Mouse (Mus musculus): Measurements from ENCODE around the gene Cdk2. TPM values are rescaled to one million over a fixed set of nuclear protein-coding genes. Genes with fewer than 3 reads are reported as not detected.
A peak's percentile ranks its signal among the peaks of the same experiment; 100 is the strongest.
"Not testable (repeated sequence)": the region's sequence is repeated elsewhere in the genome, so short reads cannot be mapped to it uniquely, and the experiment has no call there.

The Cdk2 gene
- polyA plus RNA-seq, 1 experiment from 2014 or later: 79.8 TPM

- Histone ChIP-seq H3K9ac (no peak overlapping the region), H3K4me3 (replicated peaks) (no peak overlapping the region), H3K27ac (no peak overlapping the region), H3K9me3 (no peaks in the 10 kb centered on the region), H3K36me3 (0 out of 2 replicates have a peak, but pooled peaks cover 4% of the 10 kb centered on the region), H3K27me3 (replicated peaks) (no peaks in the 10 kb centered on the region; the same call in 1 of the 2 replicates), H3K4me1 (peaks cover 22% of the 10 kb centered on the region), H3K4me2 (no peak overlapping the region)
- no peak for ATAC-seq (ENCODE audit: insufficient read depth, low FRiP score, low read depth)
- WGBS: 52% methylated on average over 2 of the region's 2 CpGs
Observed at GRCm38 (mm10) chr10:128740296-128740695, 35.5 kb upstream of the Cdk2 start.

- H3K27ac ChIP-seq: no peak overlapping the region
- H3K4me2 ChIP-seq: peak overlapping the region; percentile 39
- WGBS: 5% methylated on average over 15 of the region's 15 CpGs
- peak overlapping the region; percentile 4; the same call in 1 of the 2 replicates for H3K4me3 ChIP-seq (replicated peaks)
- no peaks in the 10 kb centered on the region for H3K9me3 ChIP-seq
- H3K36me3 ChIP-seq: peaks cover 13% of the 10 kb centered on the region; the same call in 1 of the 2 replicates
- 0 out of 2 replicates have a peak, but pooled peaks cover 5% of the 10 kb centered on the region for H3K4me1 ChIP-seq
- ATAC-seq (ENCODE audit: insufficient read depth, low FRiP score, low read depth): peak; percentile 47
- H3K9ac ChIP-seq: no peak overlapping the region
- no peaks in the 10 kb centered on the region; the same call in 1 of the 2 replicates for H3K27me3 ChIP-seq (replicated peaks)
Observed at GRCm38 (mm10) chr10:128737435-128737834, 32.6 kb upstream of the Cdk2 start.

- ATAC-seq (ENCODE audit: insufficient read depth, low FRiP score, low read depth): no peak
Observed at GRCm38 (mm10) chr10:128731992-128732391, 27.2 kb upstream of the Cdk2 start.

GRCm38 (mm10) chr10:128731002-128731433, 26.2 kb upstream of the Cdk2 start:
- Histone ChIP-seq H3K4me3 (replicated peaks) (no peak overlapping the region), H3K27me3 (replicated peaks) (no peaks in the 10 kb centered on the region), H3K36me3 (peaks cover 16% of the 10 kb centered on the region; the same call in 1 of the 2 replicates), H3K27ac (no peak overlapping the region), H3K4me2 (no peak overlapping the region), H3K4me1 (no peaks in the 10 kb centered on the region), H3K9ac (no peak overlapping the region), H3K9me3 (no peaks in the 10 kb centered on the region)
- ATAC-seq (ENCODE audit: insufficient read depth, low FRiP score, low read depth): 0 out of 2 replicates have a peak, but pooled peaks have one; percentile 56
- 16% methylated on average over 10 of the region's 10 CpGs for WGBS

More at GRCm38 (mm10) chr10:128731992-128732391, 27.2 kb upstream of the Cdk2 start:
- Histone ChIP-seq H3K9me3 (no peaks in the 10 kb centered on the region), H3K4me1 (no peaks in the 10 kb centered on the region), H3K27ac (no peak overlapping the region), H3K36me3 (peaks cover 16% of the 10 kb centered on the region; the same call in 1 of the 2 replicates), H3K27me3 (replicated peaks) (no peaks in the 10 kb centered on the region), H3K9ac (no peak overlapping the region), H3K4me2 (no peak overlapping the region), H3K4me3 (replicated peaks) (no peak overlapping the region)

- Histone ChIP-seq H3K27me3 (replicated peaks) (no peaks in the 10 kb centered on the region), H3K36me3 (peaks cover 7% of the 10 kb centered on the region; the same call in 1 of the 2 replicates), H3K9me3 (no peaks in the 10 kb centered on the region), H3K27ac (no peak overlapping the region), H3K4me3 (replicated peaks) (no peak overlapping the region), H3K4me2 (no peak overlapping the region), H3K9ac (no peak overlapping the region), H3K4me1 (no peaks in the 10 kb centered on the region)
- WGBS: 85% methylated on average over 5 of the region's 5 CpGs
- ATAC-seq (ENCODE audit: insufficient read depth, low FRiP score, low read depth): no peak
Observed at GRCm38 (mm10) chr10:128728059-128728458, 23.2 kb upstream of the Cdk2 start.

DNA sequence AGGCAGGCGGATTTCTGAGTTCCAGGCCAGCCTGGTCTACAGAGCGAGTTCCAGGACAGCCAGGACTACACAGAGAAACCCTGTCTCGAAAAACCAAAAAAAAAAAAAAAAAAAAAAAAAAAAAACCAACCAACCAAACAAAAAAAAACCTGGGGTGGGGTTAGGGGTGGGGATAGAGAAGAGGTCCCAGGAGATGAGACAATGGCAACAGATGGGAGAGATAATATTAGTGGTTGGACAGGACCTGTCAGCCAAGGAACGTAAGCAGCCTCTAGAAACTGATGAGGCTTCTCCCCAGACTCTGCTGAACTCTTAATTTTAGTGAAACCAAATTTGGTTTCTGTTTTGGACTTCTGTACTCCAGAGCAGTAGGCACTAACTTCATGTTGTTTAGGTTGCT, 20.6 kb upstream of the Cdk2 start:
- H3K9ac ChIP-seq; H3K4me1 ChIP-seq; H3K27me3 ChIP-seq (replicated peaks); H3K36me3 ChIP-seq; H3K27ac ChIP-seq; H3K4me2 ChIP-seq; H3K9me3 ChIP-seq; ATAC-seq (ENCODE audit: insufficient read depth, low FRiP score, low read depth); H3K4me3 ChIP-seq (replicated peaks): not testable (repeated sequence)
- WGBS: 81% methylated on average over 3 of the region's 4 CpGs

DNA sequence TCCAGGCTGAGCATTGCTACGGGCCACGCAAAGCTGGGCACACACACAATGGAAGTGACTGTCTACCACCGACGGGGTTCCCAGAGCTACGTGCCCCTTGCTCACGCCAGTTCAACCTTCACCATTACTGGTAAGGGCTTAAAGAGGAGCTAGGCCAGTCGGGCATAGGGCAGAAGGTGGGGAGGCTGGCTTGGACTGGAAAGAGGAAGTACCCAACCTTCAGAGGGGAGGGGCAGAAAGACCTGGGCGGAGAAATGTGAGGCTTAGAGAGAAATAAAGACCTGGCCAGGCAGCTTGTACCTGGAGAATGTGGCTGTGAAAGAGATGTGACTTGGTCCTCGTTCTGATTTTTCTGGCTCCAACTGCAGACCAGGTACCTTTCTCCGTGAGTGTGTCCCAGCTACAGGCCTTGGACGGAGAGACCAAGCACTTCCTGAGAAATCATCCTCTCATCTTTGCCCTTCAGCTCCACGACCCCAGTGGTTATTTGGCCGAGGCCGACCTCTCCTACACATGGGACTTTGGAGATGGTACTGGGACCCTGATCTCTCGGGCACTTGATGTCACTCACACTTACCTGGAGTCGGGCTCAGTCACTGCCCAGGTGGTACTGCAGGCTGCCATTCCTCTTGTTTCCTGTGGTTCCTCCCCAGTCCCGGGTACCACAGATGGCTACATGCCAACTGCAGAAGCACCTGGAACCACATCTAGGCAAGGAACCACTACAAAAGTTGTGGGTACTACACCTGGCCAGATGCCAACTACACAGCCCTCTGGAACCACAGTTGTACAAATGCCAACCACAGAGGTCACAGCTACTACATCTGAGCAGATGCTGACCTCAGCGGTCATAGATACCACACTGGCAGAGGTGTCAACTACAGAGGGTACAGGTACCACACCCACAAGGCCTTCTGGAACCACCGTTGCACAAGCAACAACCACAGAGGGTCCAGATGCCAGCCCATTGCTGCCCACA, 11.0 kb upstream of the Cdk2 start:
- Histone ChIP-seq H3K4me1 (no peaks in the 10 kb centered on the region), H3K9me3 (no peaks in the 10 kb centered on the region), H3K4me2 (no peak overlapping the region), H3K36me3 (no peaks in the 10 kb centered on the region), H3K27ac (no peak overlapping the region), H3K9ac (no peak overlapping the region), H3K27me3 (replicated peaks) (no peaks in the 10 kb centered on the region), H3K4me3 (replicated peaks) (no peak overlapping the region)
- ATAC-seq (ENCODE audit: insufficient read depth, low FRiP score, low read depth): no peak
- WGBS: 80% methylated on average over 19 of the region's 19 CpGs

DNA sequence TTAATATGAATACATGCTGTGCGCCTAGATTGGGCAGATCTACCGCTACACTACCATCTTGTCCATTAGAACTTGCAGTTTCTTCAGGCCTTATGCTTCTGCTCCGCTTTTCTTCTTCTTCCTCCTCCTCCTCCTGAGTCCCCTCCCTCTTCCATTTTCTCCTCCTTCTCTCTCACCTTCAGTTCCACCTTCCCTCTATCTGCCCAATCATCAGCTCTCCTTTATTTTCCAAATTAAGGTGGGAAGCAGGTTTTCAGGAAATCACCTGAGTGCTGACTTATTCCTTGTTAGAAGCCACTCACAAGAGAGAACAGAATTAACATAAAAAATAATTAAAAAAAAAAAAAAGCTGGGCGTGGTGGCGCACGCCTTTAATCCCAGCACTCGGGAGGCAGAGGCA, 6.5 kb upstream of the Cdk2 start:
- not testable (repeated sequence) for H3K27me3 ChIP-seq (replicated peaks); H3K9ac ChIP-seq; H3K36me3 ChIP-seq; H3K4me3 ChIP-seq (replicated peaks); H3K4me1 ChIP-seq; H3K9me3 ChIP-seq; ATAC-seq (ENCODE audit: insufficient read depth, low FRiP score, low read depth); H3K27ac ChIP-seq; H3K4me2 ChIP-seq
- 91% methylated on average over 7 of the region's 7 CpGs for WGBS

DNA sequence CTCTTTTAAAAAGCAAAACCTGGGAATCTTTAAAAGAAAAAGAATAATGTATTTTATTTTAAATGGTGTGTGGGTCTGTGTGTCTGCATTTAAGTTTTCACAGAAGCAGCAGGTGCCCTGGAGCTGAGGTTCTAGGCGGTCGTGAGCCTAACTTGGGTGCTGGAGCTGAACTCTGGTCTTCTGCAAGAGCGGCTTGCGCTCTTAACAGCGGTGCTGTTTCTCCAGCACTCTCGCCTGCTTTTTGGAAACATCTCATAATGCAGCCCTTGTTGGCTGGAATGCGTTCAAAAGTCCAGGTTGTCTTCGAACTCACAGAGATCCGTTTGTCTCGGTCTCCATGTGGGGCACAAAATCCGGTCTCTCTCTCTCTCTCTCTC, 474 bp upstream of the Cdk2 start:
- Histone ChIP-seq H3K4me3 (replicated peaks) (peak overlapping the region; percentile 74), H3K9me3 (no peaks in the 10 kb centered on the region), H3K27me3 (replicated peaks) (no peaks in the 10 kb centered on the region), H3K27ac (peak overlapping the region; percentile 96), H3K36me3 (peaks cover 19% of the 10 kb centered on the region), H3K4me1 (peaks cover 14% of the 10 kb centered on the region; the same call in 1 of the 2 replicates), H3K4me2 (peak overlapping the region; percentile 65), H3K9ac (peak overlapping the region; percentile 25; the same call in 1 of the 2 replicates)
- WGBS: 6% methylated on average over 11 of the region's 11 CpGs
- ATAC-seq (ENCODE audit: insufficient read depth, low FRiP score, low read depth): peak; percentile 23; the same call in 1 of the 2 replicates

GRCm38 (mm10) chr10:128703895-128704294, 936 bp downstream of the Cdk2 start, which contains the start of gene Pmel:
Gene Pmel, plus strand, starts transcription at chr10:128704195.
- 8% methylated on average over 4 of the region's 4 CpGs for WGBS
- H3K4me1 ChIP-seq: peaks cover 14% of the 10 kb centered on the region; the same call in 1 of the 2 replicates
- peak within 1 kb of the TSS; percentile 96 for H3K27ac ChIP-seq
- peak within 1 kb of the TSS; percentile 69 for H3K4me2 ChIP-seq
- ATAC-seq (ENCODE audit: insufficient read depth, low FRiP score, low read depth): no peak
- peaks cover 31% of the 10 kb centered on the region for H3K36me3 ChIP-seq
- no peaks in the 10 kb centered on the region for H3K27me3 ChIP-seq (replicated peaks)
- peak within 1 kb of the TSS; percentile 74 for H3K4me3 ChIP-seq (replicated peaks)
- H3K9ac ChIP-seq: peak within 1 kb of the TSS; percentile 65
- H3K9me3 ChIP-seq: no peaks in the 10 kb centered on the region

DNA sequence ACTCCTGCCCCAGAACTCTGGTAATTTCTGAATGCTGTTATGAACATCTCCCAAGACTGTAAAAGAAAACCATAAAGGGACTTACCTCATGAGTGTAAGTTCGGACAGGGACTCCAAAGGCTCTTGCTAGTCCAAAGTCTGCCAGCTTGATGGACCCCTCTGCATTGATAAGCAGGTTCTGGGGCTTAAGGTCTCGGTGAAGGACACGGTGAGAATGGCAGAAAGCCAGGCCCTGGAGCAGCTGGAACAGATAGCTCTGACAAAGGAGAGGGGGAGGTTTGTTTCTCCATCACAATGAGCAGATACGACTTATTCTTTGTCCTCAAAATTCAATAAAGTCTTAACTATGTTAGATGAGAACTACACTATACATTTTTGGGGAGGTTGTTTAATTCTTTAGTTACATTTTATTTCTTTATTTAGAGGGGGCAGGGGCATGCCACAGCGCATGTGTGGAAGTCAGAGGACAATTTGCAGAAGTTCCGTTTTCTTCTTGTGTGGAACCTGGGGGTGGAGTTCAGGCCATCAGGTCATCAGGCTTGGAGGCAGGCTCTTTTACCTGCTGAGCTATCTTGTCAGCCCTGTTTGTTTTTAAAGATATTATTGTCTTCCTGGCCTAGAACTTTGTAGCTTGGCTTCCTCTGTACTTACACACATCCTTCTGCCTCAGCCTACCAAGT, 2.4 kb downstream of the Cdk2 start:
- no peak for ATAC-seq (ENCODE audit: insufficient read depth, low FRiP score, low read depth)
- Histone ChIP-seq H3K36me3 (peaks cover 38% of the 10 kb centered on the region), H3K27me3 (replicated peaks) (no peaks in the 10 kb centered on the region), H3K4me2 (no peak overlapping the region), H3K4me3 (replicated peaks) (no peak overlapping the region), H3K9ac (no peak overlapping the region), H3K27ac (no peak overlapping the region), H3K9me3 (no peaks in the 10 kb centered on the region), H3K4me1 (peaks cover 14% of the 10 kb centered on the region; the same call in 1 of the 2 replicates)
- 70% methylated on average over 6 of the region's 6 CpGs for WGBS

All from stomach, embryonic 15.5 days (tissue).